Mouse (Mus musculus): Measurements from ENCODE around the gene Lasp1.

DNA sequence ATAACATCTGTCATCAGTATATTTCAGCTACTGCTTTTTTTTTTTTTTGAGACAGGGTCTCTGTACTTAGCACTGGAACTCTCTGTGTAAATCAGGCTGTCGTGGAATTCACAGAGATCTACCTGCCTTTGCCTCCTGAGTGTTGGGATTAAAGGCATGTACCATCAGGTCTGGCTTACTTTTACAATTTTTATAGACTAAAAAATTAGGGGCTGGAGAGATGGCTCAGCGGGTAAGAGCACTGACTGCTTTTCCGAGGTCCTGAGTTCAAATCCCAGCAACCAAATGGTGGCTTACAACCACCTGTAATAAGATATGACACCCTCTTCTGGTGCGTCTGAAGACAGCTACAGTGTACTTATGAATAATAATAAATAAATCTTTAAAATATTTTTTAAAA is 81.6 kb downstream of the Lasp1 start:
- TF ChIP-seq CTCF (IDR thresholded peaks at IDR 0.05; ENCODE audit: control insufficient read depth, insufficient read depth, insufficient replicate concordance, low read depth, low read length) (no peak), POLR2A (IDR thresholded peaks at IDR 0.05; ENCODE audit: control insufficient read depth, low read depth, low read length) (no peak)
